Mouse (Mus musculus): ENCODE data around the gene Ankk1. TPM values are rescaled to one million over a fixed set of nuclear protein-coding genes. Genes with fewer than 3 reads are reported as not detected.

Ankk1 gene
- polyA plus RNA-seq, 1 experiment = not detected

- no peak for TF ChIP-seq CEBPB (IDR thresholded peaks at IDR 0.05; ENCODE audit: low read depth)
- no peak for TF ChIP-seq MYOD1 (IDR thresholded peaks at IDR 0.05; ENCODE audit: control insufficient read depth, insufficient read length, low read depth)
- no peak for TF ChIP-seq FOSL1 (IDR thresholded peaks at IDR 0.05; ENCODE audit: insufficient read depth, low read length, poor library complexity, severe bottlenecking)
- TF ChIP-seq USF1 (IDR thresholded peaks at IDR 0.05; ENCODE audit: low read depth) = no peak
- no peak for TF ChIP-seq MYOG (IDR thresholded peaks at IDR 0.05; ENCODE audit: control insufficient read depth, extremely low read depth, insufficient read length)
- TF ChIP-seq MAX (IDR thresholded peaks at IDR 0.05) = no peak
- TF ChIP-seq CTCF (IDR thresholded peaks at IDR 0.05; ENCODE audit: control insufficient read depth, insufficient read depth, insufficient read length) = no peak
- Histone ChIP-seq H3K27me3 (ENCODE audit: control insufficient read depth, insufficient read depth, insufficient read length) (peaks cover 3% of the 10 kb centered on the region), H3K79me3 (ENCODE audit: low read depth) (no peaks in the 10 kb centered on the region), H3ac (ENCODE audit: control insufficient read depth, insufficient read length, low read depth) (no peak overlapping the region), H3K36me3 (ENCODE audit: control insufficient read depth, insufficient read depth) (no peaks in the 10 kb centered on the region), H3K79me2 (ENCODE audit: control insufficient read depth, insufficient read depth) (no peaks in the 10 kb centered on the region), H3K4me3 (ENCODE audit: insufficient read depth, poor library complexity, severe bottlenecking) (no peak overlapping the region)
These were observed 42.0 kb downstream of the Ankk1 start for GRCm38 (mm10) chr9:49384855-49385254.

- H3K27me3 ChIP-seq (ENCODE audit: control insufficient read depth, insufficient read depth, insufficient read length) = peaks cover 3% of the 10 kb centered on the region
- H3K4me3 ChIP-seq (ENCODE audit: insufficient read depth, poor library complexity, severe bottlenecking) = no peak overlapping the region
- H3K36me3 ChIP-seq (ENCODE audit: control insufficient read depth, insufficient read depth) = no peaks in the 10 kb centered on the region
- H3ac ChIP-seq (ENCODE audit: control insufficient read depth, insufficient read length, low read depth) = no peak overlapping the region
- H3K79me2 ChIP-seq (ENCODE audit: control insufficient read depth, insufficient read depth) = no peaks in the 10 kb centered on the region
- TF ChIP-seq CTCF (IDR thresholded peaks at IDR 0.05; ENCODE audit: control insufficient read depth, insufficient read depth, insufficient read length) (no peak), FOSL1 (IDR thresholded peaks at IDR 0.05; ENCODE audit: insufficient read depth, low read length, poor library complexity, severe bottlenecking) (no peak), MYOD1 (IDR thresholded peaks at IDR 0.05; ENCODE audit: control insufficient read depth, insufficient read length, low read depth) (no peak), CEBPB (IDR thresholded peaks at IDR 0.05; ENCODE audit: low read depth) (no peak), MAX (IDR thresholded peaks at IDR 0.05) (no peak), MYOG (IDR thresholded peaks at IDR 0.05; ENCODE audit: control insufficient read depth, extremely low read depth, insufficient read length) (no peak), USF1 (IDR thresholded peaks at IDR 0.05; ENCODE audit: low read depth) (no peak)
- no peaks in the 10 kb centered on the region for H3K79me3 ChIP-seq (ENCODE audit: low read depth)
These were observed 42.8 kb downstream of the Ankk1 start for GRCm38 (mm10) chr9:49384041-49384440.

- H3ac ChIP-seq (ENCODE audit: control insufficient read depth, insufficient read length, low read depth) = no peak overlapping the region
- H3K79me3 ChIP-seq (ENCODE audit: low read depth) = no peaks in the 10 kb centered on the region
- H3K27me3 ChIP-seq (ENCODE audit: control insufficient read depth, insufficient read depth, insufficient read length) = no peaks in the 10 kb centered on the region
- TF ChIP-seq USF1 (IDR thresholded peaks at IDR 0.05; ENCODE audit: low read depth) (no peak), MYOG (IDR thresholded peaks at IDR 0.05; ENCODE audit: control insufficient read depth, extremely low read depth, insufficient read length) (no peak), CEBPB (IDR thresholded peaks at IDR 0.05; ENCODE audit: low read depth) (no peak), MYOD1 (IDR thresholded peaks at IDR 0.05; ENCODE audit: control insufficient read depth, insufficient read length, low read depth) (no peak), MAX (IDR thresholded peaks at IDR 0.05) (no peak), FOSL1 (IDR thresholded peaks at IDR 0.05; ENCODE audit: insufficient read depth, low read length, poor library complexity, severe bottlenecking) (no peak), CTCF (IDR thresholded peaks at IDR 0.05; ENCODE audit: control insufficient read depth, insufficient read depth, insufficient read length) (no peak)
- H3K79me2 ChIP-seq (ENCODE audit: control insufficient read depth, insufficient read depth) = no peaks in the 10 kb centered on the region
- no peaks in the 10 kb centered on the region for H3K36me3 ChIP-seq (ENCODE audit: control insufficient read depth, insufficient read depth)
- no peak overlapping the region for H3K4me3 ChIP-seq (ENCODE audit: insufficient read depth, poor library complexity, severe bottlenecking)
These were observed 46.9 kb downstream of the Ankk1 start for GRCm38 (mm10) chr9:49379962-49380361.

DNA sequence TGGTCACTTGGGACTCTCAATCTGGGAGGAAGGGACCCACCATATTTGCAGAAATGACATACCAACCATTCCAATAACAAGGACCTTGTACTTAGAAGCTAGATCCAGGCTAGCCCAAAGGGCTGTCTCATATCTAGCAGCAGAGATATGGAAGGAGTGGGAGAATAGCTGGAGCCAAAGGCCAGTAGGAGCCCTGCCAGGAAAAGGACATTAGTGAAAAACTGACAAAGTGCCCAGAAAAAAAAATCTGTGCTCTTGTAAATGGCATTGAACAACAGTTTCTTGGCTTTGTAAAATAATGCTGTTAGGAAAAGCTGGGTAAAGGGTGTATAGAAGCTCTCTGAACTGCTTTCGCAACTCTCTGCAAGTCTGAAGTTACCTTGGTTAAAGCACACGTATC is 52.9 kb downstream of the Ankk1 start:
- Histone ChIP-seq H3K4me3 (ENCODE audit: insufficient read depth, poor library complexity, severe bottlenecking) (no peak overlapping the region), H3K27me3 (ENCODE audit: control insufficient read depth, insufficient read depth, insufficient read length) (no peaks in the 10 kb centered on the region), H3K79me3 (ENCODE audit: low read depth) (no peaks in the 10 kb centered on the region), H3ac (ENCODE audit: control insufficient read depth, insufficient read length, low read depth) (no peak overlapping the region), H3K79me2 (ENCODE audit: control insufficient read depth, insufficient read depth) (no peaks in the 10 kb centered on the region), H3K36me3 (ENCODE audit: control insufficient read depth, insufficient read depth) (no peaks in the 10 kb centered on the region)
- TF ChIP-seq CTCF (IDR thresholded peaks at IDR 0.05; ENCODE audit: control insufficient read depth, insufficient read depth, insufficient read length) (no peak), FOSL1 (IDR thresholded peaks at IDR 0.05; ENCODE audit: insufficient read depth, low read length, poor library complexity, severe bottlenecking) (no peak), MYOD1 (IDR thresholded peaks at IDR 0.05; ENCODE audit: control insufficient read depth, insufficient read length, low read depth) (no peak), CEBPB (IDR thresholded peaks at IDR 0.05; ENCODE audit: low read depth) (no peak), MAX (IDR thresholded peaks at IDR 0.05) (no peak), USF1 (IDR thresholded peaks at IDR 0.05; ENCODE audit: low read depth) (no peak), MYOG (IDR thresholded peaks at IDR 0.05; ENCODE audit: control insufficient read depth, extremely low read depth, insufficient read length) (no peak)

GRCm38 (mm10) chr9:49365763-49366162 is 61.1 kb downstream of the Ankk1 start:
- H3K79me2 ChIP-seq (ENCODE audit: control insufficient read depth, insufficient read depth) = no peaks in the 10 kb centered on the region
- no peaks in the 10 kb centered on the region for H3K79me3 ChIP-seq (ENCODE audit: low read depth)
- no peak overlapping the region for H3ac ChIP-seq (ENCODE audit: control insufficient read depth, insufficient read length, low read depth)
- H3K27me3 ChIP-seq (ENCODE audit: control insufficient read depth, insufficient read depth, insufficient read length) = no peaks in the 10 kb centered on the region
- TF ChIP-seq FOSL1 (IDR thresholded peaks at IDR 0.05; ENCODE audit: insufficient read depth, low read length, poor library complexity, severe bottlenecking) = no peak
- TF ChIP-seq CEBPB (IDR thresholded peaks at IDR 0.05; ENCODE audit: low read depth) = no peak
- no peaks in the 10 kb centered on the region for H3K36me3 ChIP-seq (ENCODE audit: control insufficient read depth, insufficient read depth)
- H3K4me3 ChIP-seq (ENCODE audit: insufficient read depth, poor library complexity, severe bottlenecking) = no peak overlapping the region

Other genes starting within 250 kb of the Ankk1 start
- not detected for gene Gm4894, start 176.5 kb downstream of the Ankk1 start, polyA plus RNA-seq (2012; fragmentation: generic; extraction: Trizol)
- 0.02 TPM for gene Drd2, start 86.4 kb downstream of the Ankk1 start, polyA plus RNA-seq (2012; fragmentation: generic; extraction: Trizol)
- gene Ttc12, start 59.2 kb upstream of the Ankk1 start, polyA plus RNA-seq (2012; fragmentation: generic; extraction: Trizol) = 2.4 TPM

All from C2C12 (cell line).